Mouse (Mus musculus): ENCODE results near the gene Mogs. TPM values are rescaled to one million over a fixed set of nuclear protein-coding genes. Genes with fewer than 3 reads are reported as not detected.

Gene Mogs
- polyA plus RNA-seq, 1 experiment = 28.0 TPM

DNA sequence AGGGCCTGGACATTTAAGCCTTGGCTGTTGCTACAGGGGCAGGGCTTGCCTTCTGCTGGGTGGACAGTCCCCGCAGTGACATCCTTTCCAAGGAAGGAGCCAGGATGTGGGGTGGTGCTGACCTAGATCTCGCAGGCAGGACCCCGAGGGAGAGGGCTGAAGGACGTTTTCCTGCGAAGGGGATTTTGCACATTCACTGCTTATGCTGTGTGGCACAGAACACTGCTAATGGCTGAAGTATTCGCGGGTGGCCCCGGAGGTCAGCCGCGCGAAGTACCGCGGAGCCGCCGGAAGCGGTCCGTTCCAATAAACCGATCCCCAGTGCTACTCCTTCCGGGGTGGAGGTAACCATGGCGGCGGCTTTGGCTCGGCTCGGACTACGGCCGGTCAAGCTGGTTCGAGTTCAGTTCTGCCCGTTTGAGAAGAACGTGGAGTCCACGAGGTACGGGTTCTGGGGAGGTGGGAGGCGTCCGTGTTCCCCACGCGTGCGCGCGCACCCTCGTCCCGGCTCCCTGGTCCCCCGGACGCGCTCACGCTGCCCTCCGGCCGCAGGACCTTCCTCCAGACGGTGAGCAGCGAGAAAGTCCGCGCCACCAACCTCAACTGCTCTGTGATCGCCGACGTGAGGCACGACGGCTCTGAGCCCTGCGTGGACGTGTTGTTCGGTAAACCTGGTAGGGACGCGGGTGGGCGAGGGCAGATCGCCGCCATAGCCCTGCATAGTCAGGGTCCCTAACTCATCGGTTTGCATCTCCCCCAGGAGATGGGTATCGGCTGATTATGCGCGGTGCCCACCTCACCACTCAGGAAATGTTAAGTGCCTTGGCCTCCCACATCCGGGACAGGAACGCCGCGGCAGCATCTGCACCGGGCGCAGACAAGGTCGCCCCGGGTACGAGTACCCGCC is 6.3 kb upstream of the Mogs start, which contains the start of gene Mrpl53:
TSS of gene Mrpl53 (plus strand) at position 279 of the 907 bp plus-strand sequence.
- Histone ChIP-seq H3K4me1 (ENCODE audit: control insufficient read depth, insufficient read depth, low read length) (no peaks in the 10 kb centered on the region), H3K27ac (ENCODE audit: insufficient read depth, low read length) (peak within 1 kb of the TSS; percentile 56), H3K4me3 (ENCODE audit: insufficient read depth, low read length) (peak within 1 kb of the TSS; percentile 62)
- peak; percentile 74 for TF ChIP-seq POLR2A (IDR thresholded peaks at IDR 0.05; ENCODE audit: low read depth, low read length)
- no peak for TF ChIP-seq CTCF (IDR thresholded peaks at IDR 0.05; ENCODE audit: borderline replicate concordance, insufficient read depth, low read length)

DNA sequence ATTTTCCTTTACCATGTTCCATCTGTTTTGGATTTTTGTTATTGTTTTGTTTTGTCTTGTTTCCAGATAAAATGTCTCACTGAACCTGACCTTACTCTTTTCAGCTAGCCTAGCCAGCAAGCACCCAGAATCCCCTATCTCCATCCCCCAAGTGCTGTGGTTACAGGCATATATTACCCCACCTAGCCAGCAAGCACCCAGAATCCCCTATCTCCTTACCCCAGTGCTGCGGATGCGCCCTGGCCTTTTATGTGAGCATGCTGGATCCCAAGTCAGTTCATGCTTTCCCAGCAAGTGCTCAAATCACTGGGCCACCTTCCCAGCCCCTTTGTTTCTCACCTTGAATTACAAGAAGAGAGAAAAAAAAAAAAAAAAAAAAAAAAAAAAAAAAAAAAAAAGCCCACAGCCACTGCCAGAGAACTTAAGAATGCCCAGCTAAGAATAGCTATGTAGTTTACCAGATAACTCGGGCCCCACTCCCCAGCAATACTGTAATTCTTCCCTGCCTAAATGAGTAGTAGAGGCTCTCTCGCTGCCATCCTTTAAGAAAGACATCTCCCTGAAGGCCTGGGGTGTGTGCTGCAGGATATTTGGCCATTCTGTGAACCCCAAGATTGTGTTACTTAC is 3.7 kb upstream of the Mogs start:
- TF ChIP-seq POLR2A (IDR thresholded peaks at IDR 0.05; ENCODE audit: low read depth, low read length) (no peak), CTCF (IDR thresholded peaks at IDR 0.05; ENCODE audit: borderline replicate concordance, insufficient read depth, low read length) (no peak)
- no peak overlapping the region for H3K27ac ChIP-seq (ENCODE audit: insufficient read depth, low read length)
- no peak overlapping the region for H3K4me3 ChIP-seq (ENCODE audit: insufficient read depth, low read length)
- peaks cover 2% of the 10 kb centered on the region; the same call in 1 of the 2 replicates for H3K4me1 ChIP-seq (ENCODE audit: control insufficient read depth, insufficient read depth, low read length)

DNA sequence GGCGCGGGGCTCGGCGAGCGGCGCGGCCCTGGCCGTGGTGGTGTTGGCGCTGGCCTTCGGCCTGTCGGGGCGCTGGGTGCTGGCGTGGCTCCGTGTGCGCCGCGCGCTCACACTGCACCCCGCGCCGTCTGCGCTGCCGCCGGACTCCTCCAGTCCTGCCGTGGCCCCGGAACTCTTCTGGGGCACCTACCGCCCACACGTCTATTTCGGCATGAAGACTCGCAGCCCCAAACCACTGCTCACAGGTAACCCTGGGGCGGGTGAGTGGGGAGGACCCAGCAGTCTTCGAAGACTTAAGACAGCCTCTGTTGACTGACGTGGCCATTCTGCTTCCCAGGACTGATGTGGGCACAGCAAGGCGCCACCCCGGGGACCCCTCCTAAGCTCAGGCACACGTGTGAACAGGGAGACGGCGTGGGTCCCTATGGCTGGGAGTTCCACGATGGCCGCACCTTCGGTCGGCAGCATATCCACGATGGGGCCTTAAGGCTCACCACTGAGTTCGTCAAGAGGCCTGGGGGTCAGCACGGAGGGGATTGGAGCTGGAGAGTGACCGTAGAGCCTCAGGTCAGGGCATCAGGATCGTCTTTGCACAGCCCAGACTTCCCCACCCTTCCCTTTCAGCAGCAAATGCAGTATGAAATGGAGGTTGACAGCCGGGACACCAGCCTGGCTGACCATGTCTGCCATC is 531 bp downstream of the Mogs start:
- H3K4me3 ChIP-seq (ENCODE audit: insufficient read depth, low read length) = peak overlapping the region; percentile 87
- H3K4me1 ChIP-seq (ENCODE audit: control insufficient read depth, insufficient read depth, low read length) = peaks cover 6% of the 10 kb centered on the region; the same call in 1 of the 2 replicates
- peak overlapping the region; percentile 6; the same call in 1 of the 2 replicates for H3K27ac ChIP-seq (ENCODE audit: insufficient read depth, low read length)
- no peak for TF ChIP-seq CTCF (IDR thresholded peaks at IDR 0.05; ENCODE audit: borderline replicate concordance, insufficient read depth, low read length)
- no peak; the same call in 1 of the 2 replicates for TF ChIP-seq POLR2A (IDR thresholded peaks at IDR 0.05; ENCODE audit: low read depth, low read length)

DNA sequence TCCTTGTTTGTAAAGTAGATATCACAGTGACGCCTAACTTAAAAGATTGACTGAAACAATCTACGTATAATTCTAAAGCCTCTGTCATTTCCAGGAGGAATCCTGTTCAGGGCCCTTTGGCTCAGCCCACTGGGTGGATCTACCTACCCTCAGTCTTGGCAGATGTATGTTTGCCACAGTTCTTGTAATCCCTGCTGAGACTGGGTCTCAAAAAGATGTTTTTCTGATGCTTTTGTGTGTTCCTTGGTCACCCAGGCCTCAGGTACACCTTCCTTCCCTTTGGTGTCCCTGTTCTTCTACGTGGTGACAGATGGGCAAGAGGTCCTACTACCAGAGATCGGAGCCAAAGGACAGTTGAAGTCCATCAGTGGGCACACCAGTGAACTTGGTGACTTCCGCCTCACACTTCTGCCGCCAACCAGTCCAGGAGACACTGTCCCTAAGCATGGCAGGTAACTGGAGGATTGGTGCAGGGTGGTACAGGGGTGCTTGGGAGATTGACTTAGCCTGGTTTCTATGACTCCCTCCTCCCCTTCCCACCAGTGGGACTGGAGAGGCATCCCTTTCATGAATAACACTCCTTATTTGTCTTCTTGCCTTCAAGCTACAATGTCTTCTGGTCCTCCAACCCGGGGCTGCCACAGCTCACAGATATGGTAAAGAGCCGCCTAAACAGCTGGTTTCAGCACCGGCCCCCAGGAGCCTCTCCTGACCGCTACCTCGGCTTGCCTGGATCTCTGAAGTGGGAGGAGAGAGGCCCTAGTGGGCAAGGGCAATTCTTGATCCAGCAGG is 1.3 kb downstream of the Mogs start:
- Histone ChIP-seq H3K4me1 (ENCODE audit: control insufficient read depth, insufficient read depth, low read length) (peaks cover 6% of the 10 kb centered on the region; the same call in 1 of the 2 replicates), H3K27ac (ENCODE audit: insufficient read depth, low read length) (no peak overlapping the region), H3K4me3 (ENCODE audit: insufficient read depth, low read length) (peak overlapping the region; percentile 87)
- no peak for TF ChIP-seq CTCF (IDR thresholded peaks at IDR 0.05; ENCODE audit: borderline replicate concordance, insufficient read depth, low read length)
- TF ChIP-seq POLR2A (IDR thresholded peaks at IDR 0.05; ENCODE audit: low read depth, low read length) = peak; percentile 17; the same call in 1 of the 2 replicates

DNA sequence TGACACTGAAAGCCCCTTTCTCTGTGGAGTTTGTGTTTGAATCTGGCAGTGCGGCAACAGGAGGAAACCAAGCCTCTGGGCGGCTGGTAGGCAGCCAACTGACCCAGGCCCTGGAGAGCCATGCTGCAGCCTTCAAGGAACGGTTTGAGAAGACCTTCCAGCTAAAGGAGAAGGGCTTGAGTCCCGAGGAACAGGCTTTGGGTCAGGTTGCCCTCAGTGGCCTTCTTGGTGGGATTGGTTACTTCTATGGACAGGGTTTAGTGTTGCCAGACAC is 1.8 kb downstream of the Mogs start:
- Histone ChIP-seq H3K4me3 (ENCODE audit: insufficient read depth, low read length) (no peak overlapping the region), H3K27ac (ENCODE audit: insufficient read depth, low read length) (no peak overlapping the region), H3K4me1 (ENCODE audit: control insufficient read depth, insufficient read depth, low read length) (peaks cover 6% of the 10 kb centered on the region; the same call in 1 of the 2 replicates)
- TF ChIP-seq POLR2A (IDR thresholded peaks at IDR 0.05; ENCODE audit: low read depth, low read length) (no peak), CTCF (IDR thresholded peaks at IDR 0.05; ENCODE audit: borderline replicate concordance, insufficient read depth, low read length) (no peak)

DNA sequence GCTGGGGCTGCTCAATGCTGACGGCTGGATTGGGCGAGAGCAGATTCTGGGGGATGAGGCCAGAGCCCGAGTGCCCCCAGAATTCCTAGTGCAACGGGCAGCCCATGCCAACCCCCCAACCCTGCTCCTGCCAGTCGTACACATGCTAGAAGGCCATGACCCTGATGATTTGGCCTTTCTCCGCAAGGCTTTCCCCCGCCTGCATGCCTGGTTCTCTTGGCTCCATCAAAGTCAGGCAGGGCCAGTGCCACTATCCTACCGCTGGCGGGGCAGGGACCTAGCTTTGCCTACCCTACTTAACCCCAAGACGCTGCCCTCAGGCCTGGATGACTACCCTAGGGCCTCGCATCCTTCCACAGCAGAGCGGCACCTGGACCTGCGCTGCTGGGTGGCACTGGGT is 2.3 kb downstream of the Mogs start:
- Histone ChIP-seq H3K4me1 (ENCODE audit: control insufficient read depth, insufficient read depth, low read length) (peaks cover 6% of the 10 kb centered on the region; the same call in 1 of the 2 replicates), H3K27ac (ENCODE audit: insufficient read depth, low read length) (no peak overlapping the region), H3K4me3 (ENCODE audit: insufficient read depth, low read length) (no peak overlapping the region)
- no peak for TF ChIP-seq CTCF (IDR thresholded peaks at IDR 0.05; ENCODE audit: borderline replicate concordance, insufficient read depth, low read length)
- TF ChIP-seq POLR2A (IDR thresholded peaks at IDR 0.05; ENCODE audit: low read depth, low read length) = 0 out of 2 replicates have a peak, but pooled peaks have one; percentile 21

DNA sequence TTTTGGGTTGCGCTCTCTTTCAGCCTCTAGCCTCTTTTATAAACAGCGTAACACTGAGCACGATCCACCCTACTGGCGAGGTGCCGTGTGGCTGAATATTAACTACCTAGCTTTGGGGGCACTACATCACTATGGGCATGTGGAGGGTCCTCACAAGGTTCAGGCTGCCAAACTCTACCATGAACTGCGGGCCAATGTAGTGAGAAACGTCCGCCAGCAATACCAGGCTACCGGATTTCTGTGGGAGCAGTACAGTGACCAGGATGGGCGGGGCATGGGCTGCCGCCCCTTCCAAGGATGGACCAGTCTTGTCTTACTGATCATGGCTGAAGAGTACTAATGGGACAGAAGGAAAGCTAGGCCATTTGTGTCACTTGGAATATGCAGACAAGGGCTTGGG is 3.1 kb downstream of the Mogs start:
- peaks cover 8% of the 10 kb centered on the region; the same call in 1 of the 2 replicates for H3K4me1 ChIP-seq (ENCODE audit: control insufficient read depth, insufficient read depth, low read length)
- TF ChIP-seq POLR2A (IDR thresholded peaks at IDR 0.05; ENCODE audit: low read depth, low read length) (peak; percentile 6; the same call in 1 of the 2 replicates), CTCF (IDR thresholded peaks at IDR 0.05; ENCODE audit: borderline replicate concordance, insufficient read depth, low read length) (no peak)
- no peak overlapping the region for H3K4me3 ChIP-seq (ENCODE audit: insufficient read depth, low read length)
- no peak overlapping the region for H3K27ac ChIP-seq (ENCODE audit: insufficient read depth, low read length)

DNA sequence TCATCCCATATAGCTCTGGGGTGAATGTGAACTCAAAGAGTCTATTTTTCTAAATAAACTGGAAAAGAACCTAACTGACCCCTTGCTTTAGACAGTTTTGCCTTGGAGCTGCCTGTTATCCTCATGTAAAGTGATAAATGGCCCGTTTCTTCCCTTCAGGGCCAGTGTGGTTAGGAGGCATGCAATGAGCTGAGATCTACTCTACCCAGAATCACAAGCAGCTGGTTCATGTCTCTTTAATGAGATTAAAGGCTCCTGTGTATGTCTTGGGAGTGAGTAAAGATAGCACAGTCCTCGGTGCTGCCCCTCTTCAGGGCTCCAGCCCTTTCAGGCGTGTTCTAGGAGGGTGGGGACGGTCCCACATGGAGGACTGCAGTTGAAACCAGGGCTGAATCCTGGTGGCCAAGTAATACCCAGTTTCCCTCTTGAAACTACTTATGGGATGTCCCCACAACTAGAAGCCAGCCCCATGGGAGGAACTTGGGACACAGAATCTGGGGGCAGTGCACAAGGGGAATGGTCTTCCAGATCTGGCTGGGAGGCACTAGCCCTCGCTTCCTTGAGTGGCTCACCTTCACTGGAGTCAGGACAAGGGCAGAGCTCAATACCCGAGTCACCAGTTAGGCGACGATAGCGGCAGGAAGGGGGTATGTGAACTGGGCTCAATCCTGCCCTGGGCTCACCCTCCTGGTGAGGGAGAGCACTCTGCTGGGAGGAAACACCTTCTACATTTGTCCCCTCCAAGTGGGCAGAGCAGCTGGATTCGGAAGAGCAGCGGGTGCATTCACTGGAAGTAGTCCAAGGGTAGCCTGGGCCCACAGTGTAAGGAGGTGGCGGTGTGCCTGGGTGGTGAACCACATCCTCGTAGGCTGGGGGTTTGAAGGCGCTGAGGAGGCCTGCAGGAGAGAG is 3.8 kb downstream of the Mogs start:
- no peak overlapping the region for H3K27ac ChIP-seq (ENCODE audit: insufficient read depth, low read length)
- no peak overlapping the region for H3K4me3 ChIP-seq (ENCODE audit: insufficient read depth, low read length)
- TF ChIP-seq POLR2A (IDR thresholded peaks at IDR 0.05; ENCODE audit: low read depth, low read length) = peak; percentile 24; the same call in 1 of the 2 replicates
- no peak for TF ChIP-seq CTCF (IDR thresholded peaks at IDR 0.05; ENCODE audit: borderline replicate concordance, insufficient read depth, low read length)
- H3K4me1 ChIP-seq (ENCODE audit: control insufficient read depth, insufficient read depth, low read length) = peaks cover 9% of the 10 kb centered on the region; the same call in 1 of the 2 replicates
